Mouse (Mus musculus): ENCODE data around the gene Sort1. TPM values are rescaled to one million over a fixed set of nuclear protein-coding genes. Genes with fewer than 3 reads are reported as not detected.

Sort1 gene
- polyA plus RNA-seq, 1 experiment from 2014 or later = 11.7 TPM

DNA sequence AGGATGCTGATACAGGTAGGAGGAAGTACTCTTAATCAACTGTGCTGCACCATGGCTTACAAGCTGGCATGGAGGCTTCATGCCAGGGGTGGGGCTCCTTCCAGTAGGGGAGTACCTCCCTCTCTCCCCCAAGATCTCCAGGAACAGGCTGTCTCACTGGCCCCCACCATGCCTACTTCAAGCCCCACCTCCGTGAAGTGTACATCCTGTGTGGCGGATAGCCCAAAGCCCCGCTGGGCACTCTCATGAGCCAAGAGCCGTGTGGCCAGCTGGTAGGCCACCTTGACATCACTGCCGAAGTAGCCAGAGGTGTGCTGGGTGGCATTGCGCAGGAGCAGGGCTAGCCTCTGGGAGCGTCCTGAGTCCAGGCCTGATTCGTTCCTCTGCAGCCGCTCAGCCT is 114.4 kb downstream of the Sort1 start:
- no peaks in the 10 kb centered on the region for H3K9me3 ChIP-seq (replicated peaks; ENCODE audit: low read length)
- H3K9ac ChIP-seq (ENCODE audit: low read depth, low read length) = no peak overlapping the region
- ATAC-seq (replicated peaks; ENCODE audit: low FRiP score, low read depth) (no peak), DNase-seq (ENCODE audit: low spot score) (no peak)
- no peak for TF ChIP-seq CTCF (IDR thresholded peaks at IDR 0.05; ENCODE audit: low read depth)
- no peak overlapping the region for H3K4me2 ChIP-seq (ENCODE audit: low read length)
- no peaks in the 10 kb centered on the region for H3K4me1 ChIP-seq (replicated peaks; ENCODE audit: insufficient read depth, low read length)
- WGBS = 86% methylated on average over 9 of the region's 9 CpGs
- H3K36me3 ChIP-seq (ENCODE audit: insufficient read depth, low read length) = peaks cover 46% of the 10 kb centered on the region
- no peak overlapping the region for H3K27ac ChIP-seq
- no peak overlapping the region for H3K4me3 ChIP-seq (replicated peaks; ENCODE audit: low read depth, low read length)
- no peaks in the 10 kb centered on the region for H3K27me3 ChIP-seq (ENCODE audit: insufficient read depth, low read length)

DNA sequence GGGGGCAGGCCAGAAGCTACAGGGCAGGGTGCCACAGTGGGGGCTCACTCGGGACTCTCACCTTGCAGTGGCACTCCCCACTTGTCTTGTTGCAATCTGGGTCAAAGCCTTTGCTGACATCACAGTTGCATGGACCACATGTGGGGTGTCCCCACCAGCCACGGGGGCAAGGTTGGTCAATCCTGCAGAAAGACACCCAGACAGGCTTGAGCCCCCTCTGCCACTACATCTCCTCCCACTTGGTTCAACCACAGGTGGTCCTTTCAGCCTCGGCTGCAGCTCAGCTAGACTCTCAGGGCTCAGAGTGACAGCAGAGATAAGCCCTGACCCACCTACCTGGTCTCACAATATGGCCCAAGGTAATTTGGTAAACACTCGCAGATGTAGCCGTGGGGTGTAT is 116.6 kb downstream of the Sort1 start:
- Histone ChIP-seq H3K27ac (no peak overlapping the region), H3K36me3 (ENCODE audit: insufficient read depth, low read length) (peaks cover 38% of the 10 kb centered on the region), H3K27me3 (ENCODE audit: insufficient read depth, low read length) (no peaks in the 10 kb centered on the region), H3K4me1 (replicated peaks; ENCODE audit: insufficient read depth, low read length) (0 out of 2 replicates have a peak, but pooled peaks cover 3% of the 10 kb centered on the region), H3K4me2 (ENCODE audit: low read length) (no peak overlapping the region), H3K9ac (ENCODE audit: low read depth, low read length) (no peak overlapping the region), H3K9me3 (replicated peaks; ENCODE audit: low read length) (no peaks in the 10 kb centered on the region), H3K4me3 (replicated peaks; ENCODE audit: low read depth, low read length) (no peak overlapping the region)
- no peak for TF ChIP-seq CTCF (IDR thresholded peaks at IDR 0.05; ENCODE audit: low read depth)
- no peak for ATAC-seq (replicated peaks; ENCODE audit: low FRiP score, low read depth)
- DNase-seq (ENCODE audit: low spot score) = no peak
- WGBS = 90% methylated on average over 5 of the region's 5 CpGs

DNA sequence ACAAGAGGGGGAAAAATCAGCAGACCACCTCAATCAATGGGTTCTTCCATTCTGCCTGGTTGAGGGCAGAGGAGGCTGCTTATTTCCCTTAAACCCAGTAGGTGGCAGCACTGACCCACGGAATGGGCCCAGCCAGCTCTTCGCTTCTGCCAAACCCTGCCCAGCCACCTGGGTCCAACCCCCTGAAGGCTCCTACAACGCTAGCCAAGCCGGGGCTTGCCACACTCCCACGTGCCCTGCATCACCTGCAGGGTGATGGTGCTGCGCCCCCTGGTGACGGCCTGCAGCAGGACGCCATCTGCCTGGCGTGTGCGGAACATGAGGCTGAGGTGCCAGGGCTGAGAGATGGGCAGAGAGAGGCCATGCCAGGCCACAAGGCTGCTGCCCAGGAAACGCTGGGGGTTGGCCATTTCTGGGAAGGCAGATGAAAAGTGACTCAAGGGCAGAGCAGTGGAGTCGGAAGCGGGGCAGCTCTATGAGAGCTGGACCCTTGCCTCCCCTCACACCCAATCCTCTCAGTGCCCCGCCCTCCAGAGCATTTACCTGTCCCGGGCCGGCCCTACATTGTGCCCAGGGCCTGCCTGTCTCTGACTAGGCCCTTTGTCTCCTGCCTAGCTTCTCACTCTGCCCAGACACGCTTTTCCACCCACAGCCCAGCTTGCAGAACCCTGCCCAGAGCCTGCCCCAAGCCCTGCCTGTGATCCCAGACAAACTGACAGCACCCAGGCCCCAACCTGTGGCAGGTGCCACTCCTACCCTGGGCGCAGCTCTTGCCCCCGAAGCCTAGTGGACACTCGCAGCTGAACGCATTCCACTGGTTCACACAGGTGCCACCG is 118.0 kb downstream of the Sort1 start:
- peak; percentile 100 for TF ChIP-seq CTCF (IDR thresholded peaks at IDR 0.05; ENCODE audit: low read depth)
- no peaks in the 10 kb centered on the region for H3K27me3 ChIP-seq (ENCODE audit: insufficient read depth, low read length)
- 0 out of 2 replicates have a peak, but pooled peaks cover 3% of the 10 kb centered on the region for H3K4me1 ChIP-seq (replicated peaks; ENCODE audit: insufficient read depth, low read length)
- peak overlapping the region; percentile 17; the same call in 1 of the 2 replicates for H3K4me2 ChIP-seq (ENCODE audit: low read length)
- peak; percentile 95 for DNase-seq (ENCODE audit: low spot score)
- no peak overlapping the region for H3K27ac ChIP-seq
- H3K9me3 ChIP-seq (replicated peaks; ENCODE audit: low read length) = no peaks in the 10 kb centered on the region
- no peak overlapping the region for H3K4me3 ChIP-seq (replicated peaks; ENCODE audit: low read depth, low read length)
- no peak overlapping the region for H3K9ac ChIP-seq (ENCODE audit: low read depth, low read length)
- ATAC-seq (replicated peaks; ENCODE audit: low FRiP score, low read depth) = peak; percentile 95
- peaks cover 42% of the 10 kb centered on the region for H3K36me3 ChIP-seq (ENCODE audit: insufficient read depth, low read length)
- WGBS = 36% methylated on average over 22 of the region's 22 CpGs

DNA sequence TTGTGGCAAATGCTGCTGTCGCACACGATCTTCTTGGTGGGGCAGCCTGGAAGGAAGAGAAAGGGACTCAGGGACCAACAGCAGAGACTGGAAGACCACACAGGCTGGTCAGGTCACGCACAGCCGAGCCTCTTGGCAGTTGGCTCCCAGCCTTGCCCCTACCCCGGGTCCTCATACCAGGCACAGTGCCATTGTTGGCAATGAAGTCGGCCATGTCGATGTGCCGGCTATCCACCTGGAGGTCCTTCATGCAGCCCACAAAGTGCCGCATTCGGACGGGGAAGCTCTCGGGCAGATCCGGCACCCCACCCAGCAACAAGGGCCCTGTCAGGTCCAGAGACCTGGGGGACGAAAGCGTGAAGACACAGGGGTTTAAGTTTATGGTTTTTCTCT is 118.6 kb downstream of the Sort1 start:
- Histone ChIP-seq H3K9ac (ENCODE audit: low read depth, low read length) (no peak overlapping the region), H3K27ac (no peak overlapping the region), H3K9me3 (replicated peaks; ENCODE audit: low read length) (no peaks in the 10 kb centered on the region), H3K36me3 (ENCODE audit: insufficient read depth, low read length) (peaks cover 37% of the 10 kb centered on the region), H3K27me3 (ENCODE audit: insufficient read depth, low read length) (no peaks in the 10 kb centered on the region), H3K4me2 (ENCODE audit: low read length) (no peak overlapping the region), H3K4me3 (replicated peaks; ENCODE audit: low read depth, low read length) (no peak overlapping the region), H3K4me1 (replicated peaks; ENCODE audit: insufficient read depth, low read length) (0 out of 2 replicates have a peak, but pooled peaks cover 3% of the 10 kb centered on the region)
- DNase-seq (ENCODE audit: low spot score) = no peak
- WGBS = 86% methylated on average over 15 of the region's 15 CpGs
- ATAC-seq (replicated peaks; ENCODE audit: low FRiP score, low read depth) = no peak
- TF ChIP-seq CTCF (IDR thresholded peaks at IDR 0.05; ENCODE audit: low read depth) = no peak

DNA sequence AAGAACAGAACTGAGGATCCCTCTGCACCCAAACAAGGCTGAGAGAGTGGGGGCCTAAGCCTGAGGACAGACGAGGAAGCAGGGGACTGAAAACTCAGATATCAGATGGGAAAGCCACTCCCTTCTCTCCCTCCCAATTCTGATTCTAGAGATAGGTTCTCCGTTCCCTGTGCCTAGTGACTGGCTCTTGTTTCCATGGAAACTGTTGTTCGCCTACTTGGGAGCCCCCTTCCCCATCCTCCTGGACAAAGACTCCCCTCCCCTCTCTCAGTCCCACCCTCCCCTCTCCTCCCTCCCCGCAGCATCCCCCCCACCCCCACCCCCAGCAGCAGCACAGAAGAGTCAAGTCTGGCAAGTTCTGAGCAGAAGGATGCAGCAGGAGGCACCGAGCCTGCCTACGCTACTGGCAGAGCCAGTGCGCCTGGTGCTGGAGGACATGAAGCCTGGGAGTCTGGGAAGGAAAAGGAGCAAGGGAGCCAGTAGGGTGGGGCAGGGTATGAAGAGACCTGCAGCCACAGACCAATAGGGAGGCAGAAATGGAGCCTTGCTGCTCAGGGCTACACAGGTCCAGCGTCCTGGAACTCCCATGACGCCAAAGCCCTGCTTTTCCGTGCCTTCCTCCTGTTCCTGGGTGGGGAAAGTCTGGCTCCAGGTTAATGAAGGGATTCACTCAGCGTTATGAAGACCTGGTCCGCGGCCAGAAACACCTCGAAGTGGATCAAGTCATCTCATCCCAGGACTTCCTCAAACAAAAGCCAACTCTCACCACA is 121.8 kb downstream of the Sort1 start:
- no peak for DNase-seq (ENCODE audit: low spot score)
- Histone ChIP-seq H3K27ac (no peak overlapping the region), H3K4me2 (ENCODE audit: low read length) (no peak overlapping the region), H3K4me1 (replicated peaks; ENCODE audit: insufficient read depth, low read length) (peaks cover 16% of the 10 kb centered on the region), H3K9me3 (replicated peaks; ENCODE audit: low read length) (no peaks in the 10 kb centered on the region), H3K27me3 (ENCODE audit: insufficient read depth, low read length) (no peaks in the 10 kb centered on the region), H3K9ac (ENCODE audit: low read depth, low read length) (no peak overlapping the region), H3K4me3 (replicated peaks; ENCODE audit: low read depth, low read length) (no peak overlapping the region), H3K36me3 (ENCODE audit: insufficient read depth, low read length) (peaks cover 6% of the 10 kb centered on the region; the same call in 1 of the 2 replicates)
- no peak for ATAC-seq (replicated peaks; ENCODE audit: low FRiP score, low read depth)
- WGBS = 52% methylated on average over 14 of the region's 14 CpGs
- no peak for TF ChIP-seq CTCF (IDR thresholded peaks at IDR 0.05; ENCODE audit: low read depth)

DNA sequence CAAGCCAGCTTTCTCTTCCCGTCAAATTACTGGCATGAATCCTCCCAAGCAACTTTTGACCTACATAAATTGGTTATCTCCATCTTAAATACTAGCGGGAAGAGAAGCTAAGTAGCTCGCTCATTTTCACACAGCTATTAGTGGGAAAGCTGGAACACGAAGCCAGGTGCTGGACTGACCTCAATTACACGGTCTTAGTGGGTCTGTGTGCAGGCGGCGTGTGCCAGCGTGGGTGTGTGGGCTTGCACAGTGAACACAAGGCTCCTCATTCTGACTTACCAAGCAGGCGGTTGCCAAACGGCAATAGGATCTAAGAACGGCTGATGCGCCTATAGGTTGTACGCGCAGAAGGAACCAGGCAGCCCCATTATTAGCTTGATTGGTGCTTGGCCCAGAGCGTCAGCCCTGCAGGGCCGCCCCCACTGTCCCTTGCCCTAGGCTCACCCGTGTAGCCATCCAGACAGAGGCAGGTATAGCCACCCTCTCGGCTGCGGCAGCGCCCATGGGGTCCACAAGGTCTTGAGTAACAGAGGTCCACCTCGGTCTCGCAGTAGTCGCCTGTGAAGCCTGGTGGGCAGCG is 122.5 kb downstream of the Sort1 start:
- no peak for DNase-seq (ENCODE audit: low spot score)
- H3K27me3 ChIP-seq (ENCODE audit: insufficient read depth, low read length) = no peaks in the 10 kb centered on the region
- 84% methylated on average over 24 of the region's 24 CpGs for WGBS
- no peak overlapping the region for H3K27ac ChIP-seq
- H3K9me3 ChIP-seq (replicated peaks; ENCODE audit: low read length) = no peaks in the 10 kb centered on the region
- no peak for TF ChIP-seq CTCF (IDR thresholded peaks at IDR 0.05; ENCODE audit: low read depth)
- H3K9ac ChIP-seq (ENCODE audit: low read depth, low read length) = no peak overlapping the region
- H3K36me3 ChIP-seq (ENCODE audit: insufficient read depth, low read length) = peaks cover 6% of the 10 kb centered on the region; the same call in 1 of the 2 replicates
- H3K4me2 ChIP-seq (ENCODE audit: low read length) = no peak overlapping the region
- no peak overlapping the region for H3K4me3 ChIP-seq (replicated peaks; ENCODE audit: low read depth, low read length)
- peaks cover 20% of the 10 kb centered on the region for H3K4me1 ChIP-seq (replicated peaks; ENCODE audit: insufficient read depth, low read length)
- no peak for ATAC-seq (replicated peaks; ENCODE audit: low FRiP score, low read depth)
